Mouse (Mus musculus) liver, adult 2 months (tissue): Measurements from ENCODE around the gene Vps11. TPM values are rescaled to one million over a fixed set of nuclear protein-coding genes. Genes with fewer than 3 reads are reported as not detected.
A peak's percentile ranks its signal among the peaks of the same experiment; 100 is the strongest.

Source experiments
- DNase-seq: peaks from one replicate; pipeline ENCODE4 v3.0.0-alpha.2; 2011; ENCODE audit warnings: low read depth, low spot score; ENCODE audit errors: extremely low read depth
- H3K27ac ChIP-seq: fragments of 200-500 bp; replicated peaks from 2 replicates; pipeline ENCODE4 v1.5.1; 2012; ENCODE audit warnings: low read depth, mild to moderate bottlenecking, control low read depth, inconsistent platforms, low read length; ENCODE audit not compliant: insufficient read depth
- H3K27me3 ChIP-seq: fragments of 200-500 bp; 2 replicates; pipeline ENCODE4 v1.6.1; 2012; ENCODE audit warnings: mild to moderate bottlenecking, moderate library complexity, low read length, inconsistent platforms; ENCODE audit not compliant: control insufficient read depth, insufficient read depth
- H3K36me3 ChIP-seq: fragments of 200-500 bp; 2 replicates; pipeline ENCODE4 v1.6.1; 2012; ENCODE audit warnings: low read length, inconsistent platforms; ENCODE audit not compliant: control insufficient read depth, insufficient read depth
- H3K4me1 ChIP-seq: fragments of 200-500 bp; 2 replicates; pipeline ENCODE4 v1.6.1; 2011; ENCODE audit warnings: low read length; ENCODE audit not compliant: control insufficient read depth, insufficient read depth
- H3K4me3 ChIP-seq: fragments of 200-500 bp; 2 replicates; pipeline ENCODE4 v1.5.1; 2011; ENCODE audit warnings: low read depth, mild to moderate bottlenecking, control low read depth, low read length, moderate library complexity; ENCODE audit not compliant: insufficient read depth
- H3K79me2 ChIP-seq: fragments of 200-500 bp; 2 replicates; pipeline ENCODE4 v1.6.1; 2012; ENCODE audit warnings: inconsistent platforms, mild to moderate bottlenecking, low read length, moderate library complexity; ENCODE audit not compliant: control insufficient read depth, insufficient read depth
- H3K9ac ChIP-seq: fragments of 200-500 bp; 2 replicates; pipeline ENCODE4 v1.6.1; 2012; ENCODE audit warnings: low read depth, mild to moderate bottlenecking, control low read depth, inconsistent platforms, low read length
- CTCF ChIP-seq: fragments of 200-500 bp; IDR thresholded peaks from 2 replicates; pipeline ENCODE4 v1.5.1; 2011; ENCODE audit warnings: low read depth, low read length, control low read depth
- POLR2A ChIP-seq: fragments of 200-500 bp; IDR thresholded peaks from 2 replicates; pipeline ENCODE4 v1.6.1; 2011; ENCODE audit warnings: low read length, control low read depth; ENCODE audit not compliant: insufficient read depth; ENCODE audit errors: extremely low read depth
- WGBS: fragments of 180-500 bp; shearing (Covaris S2); methylation state at CpG from one replicate; pipeline ENCODE4 v1.1.7; 2018; 5-methylcytosine and 5-hydroxymethylcytosine counted together
- polyA plus RNA-seq: library from polyadenylated mRNA; depleted of rRNA; stranded (reverse); fragments of >200 nt; gene quantifications from 2 replicates; pipeline ENCODE4 v1.2.3, GENCODE M21; 2012
- total RNA-seq: library from RNA; depleted of rRNA; stranded (reverse); fragments of >200 nt; gene quantifications from 2 replicates; pipeline ENCODE4 v1.2.3, GENCODE M21; 2014

Vps11 gene
- total and polyA plus RNA-seq, 2 experiments = 14.5 to 17.0 TPM

DNA sequence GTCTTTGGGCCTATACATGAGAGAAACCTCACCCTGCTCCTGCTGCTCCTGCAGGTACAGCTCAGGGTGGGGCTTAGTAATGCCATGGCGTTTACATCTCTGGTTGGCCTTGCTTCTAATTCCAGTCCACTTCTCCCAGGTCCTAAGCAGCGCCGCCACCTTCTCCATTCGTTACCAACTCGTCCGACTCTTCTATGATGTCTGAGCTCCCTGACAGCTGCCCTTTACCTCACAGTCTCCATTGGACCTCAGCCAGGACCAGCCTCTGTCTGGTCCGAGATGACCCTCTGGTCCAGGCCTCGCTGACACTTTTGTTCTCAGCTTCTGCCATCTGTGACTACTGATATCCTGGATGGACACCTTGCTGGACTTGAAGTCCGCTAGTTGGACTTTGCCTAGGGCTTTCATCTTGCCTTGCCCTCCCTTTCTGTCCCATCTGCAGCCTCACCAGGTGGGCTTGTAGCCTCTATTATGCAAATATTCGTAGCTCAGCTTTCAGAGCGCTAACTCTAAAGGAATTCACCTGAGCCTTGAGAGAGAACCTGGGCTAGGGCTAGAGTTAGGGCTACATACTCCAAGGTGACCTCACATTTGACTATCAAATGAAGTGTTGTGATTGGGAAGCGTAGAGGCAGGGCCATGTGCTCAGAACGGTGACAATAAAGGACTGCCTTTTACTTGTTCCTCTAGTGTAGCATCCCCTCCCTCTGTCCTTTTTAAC is 28.4 kb downstream of the Vps11 start:
- peaks cover 6% of the 10 kb centered on the region for H3K4me1 ChIP-seq
- H3K27me3 ChIP-seq = no peaks in the 10 kb centered on the region
- no peak overlapping the region for H3K4me3 ChIP-seq
- TF ChIP-seq POLR2A (no peak), CTCF (no peak)
- H3K27ac ChIP-seq = no peak overlapping the region
- DNase-seq = no peak
- H3K79me2 ChIP-seq = no peaks in the 10 kb centered on the region; the same call in 1 of the 2 replicates
- WGBS = 94% methylated on average over 13 of the region's 13 CpGs
- peaks cover 26% of the 10 kb centered on the region; the same call in 1 of the 2 replicates for H3K36me3 ChIP-seq
- no peak overlapping the region for H3K9ac ChIP-seq

DNA sequence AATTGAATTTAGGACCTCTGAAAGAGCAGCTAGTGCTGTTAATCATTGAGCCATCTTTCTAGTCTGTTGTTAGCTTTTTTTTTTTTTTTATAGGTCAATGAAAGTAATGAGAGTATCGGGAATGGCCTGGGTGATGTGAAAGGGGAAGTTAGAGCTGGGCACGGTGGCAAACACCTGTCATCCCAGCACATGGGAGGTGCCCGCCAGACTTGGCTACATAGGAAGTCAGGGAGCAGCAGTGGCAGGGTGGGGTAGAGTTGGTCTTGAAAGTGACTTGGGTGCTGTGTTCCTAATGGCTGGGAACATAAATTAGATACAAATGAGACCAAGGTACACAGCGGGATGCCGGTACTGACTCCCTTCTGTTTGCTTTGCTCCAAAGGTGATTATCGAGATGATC is 30.7 kb downstream of the Vps11 start:
- H3K9ac ChIP-seq = no peak overlapping the region
- peaks cover 8% of the 10 kb centered on the region; the same call in 1 of the 2 replicates for H3K79me2 ChIP-seq
- WGBS = 88% methylated on average over 6 of the region's 6 CpGs
- TF ChIP-seq POLR2A = no peak
- no peak for TF ChIP-seq CTCF
- no peak overlapping the region for H3K27ac ChIP-seq
- H3K36me3 ChIP-seq = peaks cover 26% of the 10 kb centered on the region; the same call in 1 of the 2 replicates
- H3K27me3 ChIP-seq = no peaks in the 10 kb centered on the region
- H3K4me3 ChIP-seq = no peak overlapping the region
- no peak for DNase-seq
- 0 out of 2 replicates have a peak, but pooled peaks cover 2% of the 10 kb centered on the region for H3K4me1 ChIP-seq

DNA sequence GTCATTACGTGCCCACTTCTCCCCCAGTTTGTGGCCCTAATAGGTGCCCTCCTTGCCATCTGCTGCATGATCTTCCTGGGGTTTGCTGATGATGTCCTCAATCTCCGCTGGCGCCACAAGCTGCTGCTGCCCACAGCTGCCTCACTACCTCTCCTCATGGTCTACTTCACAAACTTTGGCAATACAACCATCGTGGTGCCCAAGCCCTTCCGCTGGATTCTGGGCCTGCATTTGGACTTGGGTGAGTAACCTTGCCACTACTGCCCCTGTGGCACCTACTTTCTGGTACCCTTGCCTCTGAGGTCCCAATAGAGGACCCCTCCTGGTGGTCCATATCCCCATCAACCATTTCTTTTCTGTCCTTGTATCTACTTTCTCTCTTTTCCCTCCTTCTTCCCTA is 33.5 kb downstream of the Vps11 start:
- Histone ChIP-seq H3K79me2 (peaks cover 8% of the 10 kb centered on the region; the same call in 1 of the 2 replicates), H3K27me3 (no peaks in the 10 kb centered on the region), H3K27ac (peak overlapping the region; percentile 1), H3K4me3 (peak overlapping the region; percentile 13), H3K36me3 (peaks cover 20% of the 10 kb centered on the region; the same call in 1 of the 2 replicates), H3K9ac (no peak overlapping the region), H3K4me1 (peaks cover 3% of the 10 kb centered on the region; the same call in 1 of the 2 replicates)
- DNase-seq = no peak
- WGBS = 79% methylated on average over 5 of the region's 5 CpGs
- TF ChIP-seq CTCF (no peak), POLR2A (no peak)

DNA sequence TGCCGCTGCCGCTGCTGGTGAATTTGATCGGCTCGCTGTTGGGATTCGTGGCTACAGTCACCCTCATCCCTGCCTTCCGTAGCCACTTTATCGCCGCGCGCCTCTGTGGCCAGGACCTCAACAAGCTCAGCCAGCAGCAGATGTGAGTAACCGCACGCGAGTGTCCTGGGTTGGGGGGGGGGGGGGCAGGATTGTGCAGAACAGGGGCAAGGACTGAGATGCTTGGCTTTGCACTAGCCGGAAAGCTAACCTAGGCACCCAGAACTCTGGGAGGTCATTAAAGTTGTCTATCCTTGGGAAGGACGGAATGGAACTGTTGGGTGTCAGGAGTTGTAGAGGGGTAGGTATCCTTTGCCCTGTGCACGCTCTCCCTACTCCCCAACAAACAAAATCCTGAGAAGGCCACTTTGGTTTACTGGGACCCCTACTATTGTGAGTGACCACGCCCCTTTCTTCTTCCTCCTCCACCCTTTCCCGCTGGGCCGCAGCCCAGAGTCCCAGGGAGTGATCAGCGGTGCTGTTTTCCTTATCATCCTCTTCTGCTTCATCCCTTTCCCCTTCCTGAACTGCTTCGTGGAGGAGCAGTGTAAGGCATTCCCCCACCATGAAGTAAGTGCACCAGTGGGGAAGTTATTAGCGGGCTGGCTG is 34.3 kb downstream of the Vps11 start:
- TF ChIP-seq POLR2A (no peak), CTCF (no peak)
- DNase-seq = no peak
- 3% methylated on average over 22 of the region's 22 CpGs for WGBS
- H3K4me1 ChIP-seq = peaks cover 3% of the 10 kb centered on the region; the same call in 1 of the 2 replicates
- peak overlapping the region; percentile 78 for H3K4me3 ChIP-seq
- H3K27me3 ChIP-seq = no peaks in the 10 kb centered on the region
- peaks cover 15% of the 10 kb centered on the region; the same call in 1 of the 2 replicates for H3K36me3 ChIP-seq
- peak overlapping the region; percentile 76 for H3K27ac ChIP-seq
- H3K79me2 ChIP-seq = peaks cover 8% of the 10 kb centered on the region; the same call in 1 of the 2 replicates
- H3K9ac ChIP-seq = peak overlapping the region; percentile 83

DNA sequence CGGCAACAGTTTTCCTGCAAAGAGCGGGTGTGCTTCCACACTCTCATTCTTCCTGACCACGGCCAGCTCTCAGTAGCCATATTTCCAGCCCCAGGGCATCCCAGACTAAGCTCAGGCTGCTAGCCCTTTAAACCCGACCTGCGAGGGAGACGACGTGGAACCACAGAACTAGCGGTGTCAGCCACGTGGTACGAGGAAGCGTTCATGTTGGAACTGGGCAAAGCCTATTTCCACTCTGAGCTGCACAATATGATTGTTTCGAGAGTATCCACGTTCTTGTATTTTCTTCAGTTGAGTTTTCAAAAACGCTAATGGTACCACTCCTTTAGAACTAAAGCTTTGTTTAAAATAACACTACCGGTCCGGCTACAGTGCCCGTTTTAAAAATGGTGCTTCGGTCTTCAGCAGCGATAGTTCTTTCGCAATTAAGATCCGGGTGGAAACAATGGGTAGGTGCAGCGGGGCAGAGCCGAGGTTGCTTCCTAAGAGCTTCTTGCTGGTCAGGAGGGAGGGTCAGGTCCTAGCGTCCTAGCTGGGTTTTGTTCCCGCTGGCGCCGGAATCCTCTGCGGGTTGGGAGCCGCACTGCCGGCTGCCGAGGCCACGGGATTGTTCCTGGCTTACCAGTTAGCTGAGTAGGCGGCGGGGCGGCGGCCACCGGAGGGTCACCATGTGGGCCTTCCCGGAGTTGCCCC is 35.0 kb downstream of the Vps11 start:
- H3K36me3 ChIP-seq = peaks cover 10% of the 10 kb centered on the region; the same call in 1 of the 2 replicates
- under 1% methylated on average over 38 of the region's 38 CpGs for WGBS
- H3K4me3 ChIP-seq = peak overlapping the region; percentile 78
- H3K79me2 ChIP-seq = peaks cover 8% of the 10 kb centered on the region; the same call in 1 of the 2 replicates
- H3K27me3 ChIP-seq = no peaks in the 10 kb centered on the region
- H3K27ac ChIP-seq = peak overlapping the region; percentile 82
- H3K9ac ChIP-seq = peak overlapping the region; percentile 83
- peak; percentile 90 for DNase-seq
- no peak for TF ChIP-seq CTCF
- TF ChIP-seq POLR2A = 0 out of 2 replicates have a peak, but pooled peaks have one; percentile 50
- peaks cover 3% of the 10 kb centered on the region; the same call in 1 of the 2 replicates for H3K4me1 ChIP-seq
